Mouse (Mus musculus) ovary, postnatal 14 days (tissue): ENCODE measurements around the gene Pkd2l1.
"Not testable (repeated sequence)": the region's sequence is repeated elsewhere in the genome, so short reads cannot be mapped to it uniquely, and the experiment has no call there.

Experiments
- DNase-seq: peaks from one replicate; pipeline ENCODE4 v3.0.0; 2022; ENCODE audit warnings: low spot score

Pkd2l1 gene

DNA sequence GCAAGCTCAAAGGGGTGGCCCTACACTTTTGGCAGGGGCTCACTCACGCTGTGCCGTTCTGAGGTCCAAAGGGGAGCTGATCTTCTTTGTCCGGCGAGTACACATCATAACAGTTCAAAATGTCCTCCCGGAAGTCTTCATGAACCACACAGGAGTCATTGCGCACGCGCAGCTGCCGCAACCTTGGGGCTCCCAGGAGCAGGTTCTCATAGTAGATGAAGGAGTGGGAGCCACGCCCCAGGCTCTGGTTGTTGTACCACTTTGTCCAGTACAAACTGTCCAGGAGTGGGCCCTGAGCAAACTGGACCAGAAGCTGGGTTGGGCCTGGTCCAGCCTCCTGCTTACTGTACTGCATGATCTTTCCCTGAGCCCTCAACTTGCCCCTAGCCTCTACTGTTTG lies 35.2 kb downstream of the Pkd2l1 start:
- no peak for DNase-seq

DNA sequence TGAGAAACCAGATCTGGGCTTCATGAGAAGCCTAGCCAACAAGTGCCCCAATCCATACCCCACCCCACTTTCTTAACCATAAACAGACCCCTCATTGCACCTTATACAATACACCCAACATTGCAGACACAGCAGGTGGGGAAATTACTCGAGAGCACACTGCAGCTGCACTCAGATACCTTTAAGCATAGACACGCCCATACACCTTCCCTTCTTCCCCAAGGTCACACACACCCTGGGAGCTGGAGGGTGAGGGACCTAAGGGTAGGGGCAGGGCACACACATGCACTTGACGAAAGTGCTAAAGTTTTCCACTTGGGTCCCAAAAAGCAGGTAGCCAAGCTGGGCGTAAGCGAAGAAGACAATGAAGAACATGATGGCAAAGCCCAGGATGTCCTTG lies 38.5 kb downstream of the Pkd2l1 start:
- no peak for DNase-seq

DNA sequence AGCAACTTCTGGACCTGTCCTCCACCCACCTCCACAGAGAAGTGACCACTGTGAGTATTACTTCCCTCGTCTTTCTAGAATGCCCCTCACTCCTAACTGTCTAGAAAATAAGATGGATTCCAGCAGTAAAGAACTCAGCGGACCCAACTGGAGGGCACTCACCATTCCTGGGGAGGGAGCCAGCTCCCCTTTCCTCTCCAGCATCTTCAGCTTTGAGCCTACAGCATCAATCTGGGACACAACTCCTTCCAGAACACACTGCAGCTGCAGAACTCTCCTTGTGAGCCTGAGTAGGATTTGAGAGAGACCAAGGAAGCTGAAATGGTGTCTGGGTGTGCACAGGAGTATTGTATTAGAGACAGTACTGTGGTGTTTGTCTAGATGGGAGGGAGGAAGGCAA lies 43.3 kb downstream of the Pkd2l1 start:
- no peak for DNase-seq

DNA sequence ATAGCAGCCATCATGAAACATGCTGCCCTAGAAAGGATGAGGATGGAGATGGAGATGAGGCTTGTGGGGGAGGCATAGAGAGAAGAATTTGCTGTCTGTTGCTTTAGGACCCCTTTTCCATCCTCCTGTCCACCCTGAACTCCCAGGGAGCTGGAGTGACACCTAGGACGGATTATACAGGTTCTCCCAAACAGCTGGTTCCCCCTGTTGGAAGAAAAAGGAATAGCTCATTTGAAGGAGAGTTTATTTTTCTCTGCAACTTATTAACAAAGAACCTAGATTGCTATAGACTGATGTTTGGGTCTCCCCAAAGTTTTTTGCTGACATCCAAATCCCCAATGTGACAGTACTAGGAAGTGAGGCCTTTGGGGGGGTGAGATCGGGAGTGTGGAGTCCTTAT lies 43.9 kb downstream of the Pkd2l1 start:
- DNase-seq: no peak

DNA sequence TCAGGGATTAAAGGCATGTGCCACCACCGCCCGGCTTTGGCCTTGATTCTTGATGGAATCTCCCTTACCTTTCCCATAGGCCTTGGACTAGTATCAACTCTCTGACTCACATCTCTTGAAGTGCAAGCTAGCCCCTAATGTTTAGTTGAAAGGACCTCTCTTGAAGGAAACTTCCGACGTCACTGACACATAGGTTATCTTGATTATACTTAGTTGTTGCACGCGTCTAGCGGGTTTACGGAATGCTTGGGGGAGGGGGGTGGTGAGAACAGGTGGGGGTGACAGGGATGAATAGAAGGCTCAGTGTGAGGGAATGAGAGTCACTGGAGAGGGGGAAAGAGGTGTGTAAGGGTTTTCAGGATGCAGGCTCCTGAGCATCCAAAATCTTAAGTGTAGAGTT lies 45.3 kb downstream of the Pkd2l1 start:
- no peak for DNase-seq

DNA sequence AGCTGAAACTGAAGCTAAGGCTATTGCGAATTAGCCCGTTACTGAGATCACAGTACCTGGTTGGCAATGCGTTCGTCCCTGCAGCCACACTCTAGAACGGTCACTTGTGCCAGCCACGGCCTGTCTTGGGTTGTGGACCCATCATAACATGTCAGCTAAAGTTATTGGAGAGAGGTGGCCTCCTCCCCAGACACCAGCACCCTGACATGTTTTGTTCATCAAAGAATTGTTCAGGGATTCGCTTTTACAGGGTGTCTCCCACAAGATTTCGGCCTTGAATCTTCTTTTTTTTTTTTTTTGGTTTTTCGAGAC lies 45.7 kb downstream of the Pkd2l1 start:
- no peak for DNase-seq

DNA sequence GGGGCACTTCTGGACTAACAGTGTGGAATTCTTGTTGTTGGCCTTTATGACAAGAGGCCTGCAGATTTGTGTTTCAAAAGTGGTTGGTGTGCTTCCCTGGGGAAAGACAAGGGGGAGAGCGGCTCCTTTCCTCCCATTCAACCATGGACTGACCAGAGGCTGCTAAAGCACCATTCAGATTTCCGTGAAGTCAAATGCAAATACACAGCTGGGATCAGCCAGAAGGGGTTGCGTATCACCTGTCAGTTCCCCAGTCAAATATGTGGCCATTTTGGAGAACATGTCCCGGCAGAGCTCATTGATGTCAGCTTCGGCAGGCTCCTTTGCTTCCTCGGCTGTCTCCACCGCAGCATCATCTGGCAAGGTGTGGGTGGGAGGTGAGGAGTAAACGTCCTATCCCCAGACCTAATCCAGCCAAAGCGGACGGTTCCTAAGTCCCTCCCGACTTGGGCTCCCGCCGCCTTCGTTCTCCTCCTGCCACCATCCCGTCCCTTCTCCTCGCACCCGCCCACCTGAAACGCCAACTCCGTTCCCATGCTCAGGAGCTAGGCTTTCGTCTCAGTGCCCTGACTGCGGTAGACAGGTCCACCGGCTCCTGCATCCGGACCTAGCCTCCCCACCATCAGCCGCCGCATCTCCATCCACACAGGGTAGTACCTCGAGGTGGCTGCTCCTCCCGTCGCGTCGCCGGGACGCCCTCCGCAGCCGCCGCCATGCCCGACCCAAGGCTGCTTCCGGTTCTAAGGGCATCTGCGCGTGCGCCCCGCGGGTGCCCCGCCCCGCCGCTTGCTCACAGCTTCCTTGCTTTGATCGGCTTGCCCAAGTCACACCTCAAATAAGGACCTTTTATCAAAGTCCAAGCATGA lies 46.3 kb downstream of the Pkd2l1 start, which contains the start of gene Bloc1s2:
Bloc1s2 (minus strand) TSS at position 745 of the 866 bp plus-strand sequence.
- DNase-seq: peak; percentile 78

DNA sequence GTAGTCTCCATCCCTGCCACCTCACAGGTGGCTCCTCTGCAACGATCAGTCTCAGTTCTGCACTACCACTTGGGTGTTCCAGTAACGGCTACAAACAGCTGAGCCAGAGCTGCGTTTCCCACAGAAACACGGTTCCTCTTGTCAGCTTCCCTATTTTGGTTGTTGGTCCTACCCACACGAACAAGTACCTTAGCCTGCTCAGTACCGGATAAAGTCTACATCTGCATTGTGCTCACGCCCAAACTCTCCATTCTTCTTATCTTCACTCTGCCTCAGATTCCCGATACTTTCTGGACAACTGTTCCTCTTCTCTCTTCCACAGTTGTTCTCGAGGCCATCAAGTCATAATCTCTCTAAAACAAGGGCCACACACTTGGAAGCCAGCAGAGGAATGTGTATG lies 47.9 kb downstream of the Pkd2l1 start:
- no peak for DNase-seq

DNA sequence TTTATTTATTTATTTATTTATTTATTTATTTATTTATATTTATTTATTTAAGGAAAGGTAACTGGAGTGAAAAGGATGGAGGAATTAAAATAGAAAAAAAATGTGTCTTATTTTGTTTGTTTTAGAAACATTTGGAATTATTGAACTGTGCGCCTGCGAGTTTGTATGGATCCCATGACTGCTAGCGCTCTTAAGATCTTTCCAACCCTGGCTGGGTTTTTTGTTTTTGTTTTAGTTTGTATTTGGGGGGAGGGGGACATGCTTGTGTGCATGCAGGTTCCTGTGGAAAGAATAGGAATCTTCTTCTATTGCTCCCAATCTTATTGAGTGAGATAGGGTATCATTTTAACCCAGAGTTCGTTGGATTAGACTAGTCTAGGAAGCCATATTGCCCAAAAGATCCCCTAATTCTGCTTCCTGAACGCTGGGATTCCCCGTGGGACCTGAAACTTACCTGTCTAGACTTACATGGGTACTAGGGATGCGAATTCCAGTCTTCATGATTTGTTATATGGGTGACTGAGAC lies 56.2 kb downstream of the Pkd2l1 start:
- DNase-seq: no peak

DNA sequence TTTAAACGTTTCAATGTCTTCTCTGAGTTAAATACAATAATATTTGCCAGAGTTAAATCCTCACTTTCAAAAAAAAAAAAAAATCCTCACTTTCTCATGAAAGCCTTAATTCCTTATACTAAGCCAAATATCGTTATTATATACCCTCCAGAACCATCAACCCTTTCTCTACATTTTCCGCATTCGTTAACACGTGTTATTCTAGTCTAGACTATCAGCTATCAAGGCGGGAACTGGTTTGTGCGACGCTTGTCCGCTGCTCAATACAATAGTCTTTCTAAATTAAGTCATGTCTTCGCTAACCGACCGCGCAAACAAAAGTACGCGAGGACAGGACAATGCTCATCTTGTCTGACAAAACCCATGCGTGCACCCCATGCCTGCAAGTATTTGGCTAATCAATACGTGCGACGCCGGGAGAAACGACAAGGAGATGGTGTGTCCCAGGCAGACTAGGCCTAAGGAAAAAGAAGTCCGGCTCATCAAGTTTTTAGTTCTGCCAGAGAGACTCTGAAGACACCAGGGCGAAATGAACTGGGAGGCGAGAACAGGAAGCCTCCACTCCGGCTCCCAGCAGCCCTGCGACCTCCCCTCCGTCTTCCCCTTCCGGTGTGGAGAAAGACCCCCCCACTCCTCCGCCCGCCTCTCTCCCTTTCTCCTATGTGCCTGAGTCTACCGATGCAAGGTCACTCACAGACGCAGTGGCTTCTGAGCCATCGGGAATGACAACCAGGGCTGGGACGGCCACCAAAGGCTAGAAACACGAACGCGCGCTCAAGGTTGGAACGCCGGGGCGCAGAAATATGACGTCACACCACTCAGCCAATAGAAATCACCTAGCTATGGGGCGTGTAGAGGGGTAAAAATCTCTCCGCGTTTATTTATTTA lies 56.9 kb downstream of the Pkd2l1 start, which contains the start of gene Cwf19l1:
Cwf19l1 (minus strand) TSS at position 805 of the 888 bp plus-strand sequence.
- DNase-seq: peak; percentile 80

DNA sequence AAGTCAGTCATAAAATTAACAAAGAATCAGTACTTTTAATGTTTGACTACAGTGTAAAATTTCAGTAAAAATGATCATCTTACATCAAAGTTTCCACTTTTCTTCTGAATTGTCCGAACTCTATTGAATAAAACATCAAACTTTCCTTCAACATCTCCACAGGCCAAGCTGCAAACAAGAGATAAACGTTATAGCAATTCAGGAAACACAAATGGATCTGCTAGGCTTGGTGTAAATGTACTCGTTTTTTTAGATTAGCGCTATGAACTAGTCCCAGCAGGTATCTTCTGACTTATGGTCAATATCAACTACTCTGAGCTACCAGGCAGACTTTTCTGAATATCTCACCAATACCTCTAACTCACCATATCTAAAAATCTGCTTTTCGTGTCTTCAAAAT lies 59.3 kb downstream of the Pkd2l1 start:
- DNase-seq: no peak

DNA sequence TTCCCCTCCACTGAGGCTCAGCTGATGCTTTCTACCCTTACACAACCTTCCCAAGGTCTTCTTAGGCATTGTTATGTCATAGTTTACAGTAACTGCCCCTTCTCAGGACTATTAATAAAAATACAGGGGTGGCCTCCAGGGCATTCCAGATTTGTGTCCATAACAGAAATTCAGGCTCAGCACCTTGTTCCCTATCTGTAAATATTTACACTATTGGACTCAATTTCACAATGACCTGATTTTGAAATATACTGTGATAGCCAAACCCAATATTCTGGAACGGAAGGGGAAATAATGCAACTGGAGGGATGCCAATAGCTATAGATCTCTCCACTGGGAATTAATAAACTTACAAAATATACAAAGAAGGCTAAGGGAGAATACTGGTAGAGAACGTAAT lies 63.7 kb downstream of the Pkd2l1 start:
- no peak for DNase-seq

DNA sequence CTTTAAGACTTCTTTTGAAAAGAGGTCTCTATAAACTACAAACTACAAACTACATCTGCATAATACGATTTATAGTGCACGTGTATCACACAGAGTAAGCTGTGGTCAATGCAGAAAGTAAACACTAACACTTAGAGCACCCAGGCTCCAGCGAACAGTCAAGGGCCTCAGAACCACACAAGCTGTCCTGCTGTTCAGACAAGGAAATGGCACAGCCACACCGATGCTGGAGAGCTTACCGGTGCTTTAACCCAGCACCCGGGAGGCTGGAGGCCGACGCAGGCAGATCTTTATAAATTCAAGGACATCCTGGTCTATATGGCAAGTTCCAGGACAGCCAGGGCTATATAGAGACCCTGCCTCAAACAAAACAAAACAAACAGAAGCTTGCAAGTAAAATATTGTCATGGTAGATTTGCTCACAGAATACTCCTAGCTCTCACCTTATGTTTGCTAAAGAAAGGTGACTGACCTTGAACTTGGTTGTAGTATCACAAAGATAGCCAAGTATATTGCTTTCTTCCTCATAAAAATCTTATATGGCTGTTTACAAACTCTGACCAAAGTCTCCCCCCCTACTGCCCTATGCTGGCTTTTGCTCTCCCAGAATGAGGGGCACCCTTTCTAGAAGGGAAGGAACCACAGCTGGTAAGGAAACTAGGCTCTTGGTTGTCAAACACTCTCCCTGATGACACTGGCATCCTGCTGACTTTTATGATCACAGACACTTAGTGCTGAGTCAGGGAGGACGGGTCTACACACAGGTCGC lies 64.3 kb downstream of the Pkd2l1 start:
- DNase-seq: no peak

DNA sequence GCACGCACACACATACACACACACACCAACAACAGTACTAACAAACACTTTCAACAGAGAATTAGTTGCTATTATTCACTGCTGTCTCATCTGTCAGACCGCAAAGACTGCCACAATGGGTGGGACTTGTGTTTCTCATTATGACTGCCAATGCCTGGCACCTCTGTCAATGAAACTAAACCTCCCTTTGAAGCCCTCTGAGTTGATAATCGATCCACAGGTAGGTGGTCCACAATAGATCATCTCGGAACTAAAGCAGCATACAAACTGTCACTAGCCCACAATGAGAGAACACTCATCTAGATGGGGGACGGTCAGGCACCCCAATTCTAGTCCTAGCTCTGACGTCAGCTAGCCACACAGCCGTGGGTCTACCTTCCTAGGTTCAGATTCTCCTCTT lies 71.1 kb downstream of the Pkd2l1 start:
- DNase-seq: no peak

DNA sequence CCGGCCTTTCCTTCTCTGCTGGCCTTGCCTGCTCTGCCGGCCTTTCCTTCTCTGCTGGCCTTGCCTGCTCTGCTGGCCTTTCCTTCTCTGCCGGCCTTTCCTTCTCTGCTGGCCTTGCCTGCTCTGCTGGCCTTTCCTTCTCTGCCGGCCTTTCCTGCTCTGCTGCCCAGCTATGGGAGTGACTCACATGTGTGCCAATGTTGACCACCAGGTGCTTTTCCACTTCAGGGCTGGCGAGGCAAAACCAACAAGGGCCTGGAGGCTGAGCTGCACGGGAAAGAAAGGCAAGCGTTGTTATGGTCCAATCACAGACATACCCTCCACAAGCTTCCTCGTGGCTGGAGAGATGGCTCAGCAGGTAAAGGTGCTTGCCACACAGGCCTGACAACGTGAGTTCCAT lies 71.6 kb downstream of the Pkd2l1 start:
- DNase-seq: not testable (repeated sequence)

DNA sequence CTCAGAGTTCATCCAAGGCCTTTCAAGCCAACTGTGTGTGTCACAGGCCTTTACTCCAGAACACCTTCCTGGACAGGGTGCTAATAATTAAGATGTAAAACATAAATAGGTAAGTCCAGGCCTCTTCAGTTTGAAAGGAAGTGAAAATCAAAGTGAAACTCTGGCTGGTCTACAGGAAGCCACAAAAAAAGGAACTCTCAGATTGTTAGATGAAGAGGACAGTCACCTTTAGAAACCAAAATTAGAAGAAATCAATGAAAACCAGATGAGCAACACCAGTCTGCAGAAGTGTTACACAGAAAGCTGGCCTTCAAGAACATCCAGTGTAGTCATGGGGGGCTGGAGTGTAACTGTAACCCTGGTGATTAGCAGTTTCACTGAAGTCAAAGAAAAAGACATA lies 74.4 kb downstream of the Pkd2l1 start:
- DNase-seq: no peak

DNA sequence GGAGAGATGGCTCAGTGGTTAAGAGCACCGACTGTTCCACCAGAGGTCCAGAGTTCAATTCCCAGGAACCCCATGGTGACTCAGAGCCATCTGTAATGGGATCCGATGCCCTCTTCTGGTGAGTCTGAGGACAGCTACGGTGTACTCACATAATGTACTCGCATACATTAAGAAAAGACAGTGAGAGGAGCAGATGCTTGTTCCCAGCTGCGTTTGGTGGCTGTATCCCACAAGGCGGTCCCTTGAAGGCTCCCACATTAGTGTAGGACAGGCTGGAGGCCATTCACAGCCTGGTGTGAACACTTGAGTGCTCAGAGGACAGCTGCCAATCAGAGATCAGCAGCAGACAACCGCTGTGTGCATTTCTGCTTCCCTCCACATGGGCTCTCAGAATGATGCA lies 80.5 kb downstream of the Pkd2l1 start:
- no peak for DNase-seq

DNA sequence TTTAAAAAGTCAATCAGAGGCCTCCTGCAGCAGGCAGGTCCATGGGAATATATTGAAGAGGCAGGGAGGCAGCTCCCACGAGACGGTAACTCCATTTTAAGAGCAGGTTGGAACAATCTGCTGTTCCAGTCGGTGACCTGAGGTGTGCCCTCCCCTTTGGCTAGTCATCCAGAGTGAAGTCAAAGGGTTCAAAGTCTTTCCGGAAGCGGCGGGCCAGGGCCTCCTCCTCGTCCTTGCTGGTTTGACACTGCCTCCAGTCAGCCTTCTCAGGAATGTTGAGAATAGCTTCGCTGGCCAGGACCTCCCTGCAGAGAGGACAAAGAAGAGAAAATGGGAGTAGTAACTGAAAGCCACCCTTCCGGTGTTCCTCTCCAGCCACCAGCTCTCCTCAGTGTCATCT lies 81.9 kb downstream of the Pkd2l1 start:
- no peak for DNase-seq

DNA sequence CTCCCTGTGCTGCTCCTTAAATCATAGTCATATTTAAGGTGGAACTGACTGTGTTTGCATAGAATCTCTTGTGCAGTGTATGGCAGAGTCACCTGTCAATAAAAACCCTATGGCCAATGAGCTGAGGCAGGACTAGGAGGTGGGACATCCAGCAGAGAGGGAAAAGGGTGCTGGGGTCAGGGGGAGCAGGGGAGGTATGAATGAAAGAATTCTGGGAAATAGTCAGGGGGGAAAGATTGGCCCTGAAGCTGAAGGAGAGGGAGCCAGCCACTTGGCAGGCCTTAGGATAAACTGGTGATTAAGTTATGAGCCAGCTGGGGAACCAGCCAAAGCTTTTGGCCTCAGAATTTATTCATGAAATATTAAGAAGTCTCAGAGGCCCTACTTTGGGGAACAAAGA lies 83.2 kb downstream of the Pkd2l1 start:
- DNase-seq: peak; percentile 7

DNA sequence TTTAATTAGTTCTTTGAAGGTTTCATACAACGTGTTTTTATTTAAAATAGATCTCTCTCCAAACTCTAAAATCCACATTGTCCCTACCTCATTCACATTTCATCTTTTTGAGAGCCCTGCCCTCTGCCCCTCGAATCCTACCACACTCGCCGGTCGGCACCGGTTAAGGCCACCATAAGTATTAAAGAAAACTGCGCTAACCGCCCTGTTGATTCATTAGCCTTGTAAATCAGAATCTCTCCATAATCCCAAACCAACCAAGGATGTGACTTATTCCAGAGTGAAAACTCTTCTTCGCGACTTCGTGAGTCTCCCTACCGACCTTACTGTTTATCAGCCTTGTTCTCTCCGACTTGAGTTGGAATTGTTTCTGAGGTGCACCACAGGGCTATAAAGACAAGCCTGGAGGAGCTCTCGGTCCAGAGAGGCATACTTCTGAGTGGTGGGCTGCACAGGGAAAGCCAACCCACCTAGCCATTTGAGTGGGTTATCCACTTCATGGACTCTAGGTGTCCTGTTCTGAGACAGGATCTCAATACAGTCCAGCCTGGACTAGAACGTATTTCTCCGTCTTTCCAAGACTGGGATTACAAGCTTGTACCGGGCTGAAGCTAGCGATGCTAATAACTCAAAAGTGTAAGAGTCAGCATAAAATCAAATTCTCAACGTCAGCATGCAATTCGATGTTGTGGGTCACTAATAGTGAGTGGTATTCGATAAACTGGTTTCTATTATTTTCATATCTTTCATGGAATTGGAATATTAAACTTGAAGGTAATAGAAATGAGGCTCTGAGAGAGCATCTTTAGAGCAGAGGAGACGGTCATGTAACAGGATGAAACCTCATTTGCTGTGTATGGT lies 84.4 kb downstream of the Pkd2l1 start:
- DNase-seq: peak; percentile 9
